Mouse (Mus musculus) hindbrain, embryonic 16.5 days (tissue): ENCODE data around the gene Cpped1. TPM values are rescaled to one million over a fixed set of nuclear protein-coding genes. Genes with fewer than 3 reads are reported as not detected.

ENCODE experiments used
- ATAC-seq: fragments of 200-750 bp; cut with Nextera tagmentation; 2 replicates; pipeline ENCODE4 v1.8.0; 2017; ENCODE audit warnings: moderate TSS enrichment, moderate library complexity
- H3K27ac ChIP-seq: fragments of 300-500 bp; sonication (generic); 2 replicates; pipeline ENCODE4 v1.5.1; 2014; ENCODE audit warnings: low read depth, mild to moderate bottlenecking, control low read depth, low read length, moderate library complexity
- H3K27me3 ChIP-seq: fragments of 300-500 bp; sonication (generic); replicated peaks from 2 replicates; pipeline ENCODE4 v1.6.1; 2014; ENCODE audit warnings: low read length; ENCODE audit not compliant: control insufficient read depth, insufficient read depth
- H3K36me3 ChIP-seq: fragments of 300-500 bp; sonication (generic); 2 replicates; pipeline ENCODE4 v1.6.1; 2014; ENCODE audit warnings: mild to moderate bottlenecking, low read length, moderate library complexity, mixed read lengths; ENCODE audit not compliant: control insufficient read depth, insufficient read depth
- H3K4me1 ChIP-seq: fragments of 300-500 bp; sonication (generic); 2 replicates; pipeline ENCODE4 v1.6.1; 2014; ENCODE audit warnings: low read depth, low read length; ENCODE audit not compliant: control insufficient read depth, insufficient read depth
- H3K4me2 ChIP-seq: fragments of 300-500 bp; sonication (generic); 2 replicates; pipeline ENCODE4 v1.6.1; 2014; ENCODE audit warnings: mild to moderate bottlenecking, low read length, control low read depth, moderate library complexity
- H3K4me3 ChIP-seq: fragments of 300-500 bp; sonication (generic); 2 replicates; pipeline ENCODE4 v1.5.1; 2014; ENCODE audit warnings: mild to moderate bottlenecking, low read length, control low read depth, moderate library complexity
- H3K9ac ChIP-seq: fragments of 300-500 bp; sonication (generic); 2 replicates; pipeline ENCODE4 v1.6.1; 2014; ENCODE audit warnings: low read depth, mild to moderate bottlenecking, control low read depth, low read length, moderate library complexity
- H3K9me3 ChIP-seq: fragments of 300-500 bp; sonication (generic); 2 replicates; pipeline ENCODE4 v1.6.1; 2014; ENCODE audit warnings: mild to moderate bottlenecking, low read length, moderate library complexity; ENCODE audit not compliant: control insufficient read depth
- WGBS: fragments of 180-500 bp; shearing (Covaris S2); extraction: QIAGEN DNeasy Blood & Tissue Kit; methylation state at CpG from one replicate; pipeline ENCODE4 v1.1.7; 2014; 5-methylcytosine and 5-hydroxymethylcytosine counted together
- polyA plus RNA-seq: library from polyadenylated mRNA; unstranded; fragments of >200 nt; fragmentation: Nextera tagmentation; extraction: Ambion mirVana; gene quantifications from 2 replicates; pipeline ENCODE4 v1.2.1, GENCODE M21; 2015

Gene Cpped1
- polyA plus RNA-seq, 1 experiment from 2014 or later, result 14.5 TPM

- Histone ChIP-seq H3K27ac (no peak overlapping the region), H3K9me3 (no peaks in the 10 kb centered on the region), H3K4me1 (peaks cover 8% of the 10 kb centered on the region), H3K4me2 (no peak overlapping the region), H3K4me3 (no peak overlapping the region), H3K27me3 (no peaks in the 10 kb centered on the region), H3K9ac (no peak overlapping the region), H3K36me3 (no peaks in the 10 kb centered on the region)
- no peak for ATAC-seq
- WGBS, result 84% methylated on average over 7 of the region's 7 CpGs
Measured at GRCm38 (mm10) chr16:11820791-11821190, 88.5 kb downstream of the Cpped1 start.

DNA sequence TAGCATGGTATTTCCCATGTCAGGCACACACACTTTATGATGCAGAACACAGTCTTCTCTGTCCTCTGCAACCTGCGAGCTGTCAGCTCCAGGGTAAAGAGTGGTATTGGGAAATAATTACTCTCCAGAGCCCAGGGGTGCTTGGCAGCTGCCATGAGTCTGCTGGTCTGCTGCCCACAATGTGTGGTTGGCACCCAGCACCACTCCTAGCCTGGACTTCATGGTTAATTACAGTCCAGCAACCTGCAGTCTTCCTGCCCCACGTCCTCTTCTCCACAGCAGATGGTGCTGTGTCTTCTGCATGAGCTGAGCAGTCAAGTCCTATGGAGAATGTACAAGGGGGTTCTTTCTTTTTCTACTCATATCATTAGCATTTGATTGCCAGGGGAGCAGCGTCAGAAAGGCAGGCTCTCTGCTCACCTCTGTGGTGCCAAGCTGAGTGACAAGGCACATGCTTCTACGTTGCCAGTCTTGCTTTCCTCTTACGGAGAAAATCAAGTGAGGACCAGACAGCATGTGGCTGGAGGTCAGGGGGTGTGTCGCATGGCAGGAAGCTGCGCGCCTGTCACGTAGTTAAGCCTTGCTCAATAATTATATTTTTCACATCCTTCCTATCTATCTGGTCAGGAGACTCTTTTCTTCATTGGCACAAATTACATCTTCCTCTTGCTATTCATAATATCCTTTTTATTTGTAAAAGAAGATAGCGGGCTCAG is 94.2 kb downstream of the Cpped1 start:
- H3K9me3 ChIP-seq, result no peaks in the 10 kb centered on the region
- peaks cover 7% of the 10 kb centered on the region for H3K4me1 ChIP-seq
- no peak overlapping the region for H3K4me3 ChIP-seq
- H3K4me2 ChIP-seq, result no peak overlapping the region
- no peaks in the 10 kb centered on the region for H3K36me3 ChIP-seq
- ATAC-seq, result peak; percentile 85
- no peak overlapping the region for H3K9ac ChIP-seq
- WGBS, result 45% methylated on average over 10 of the region's 10 CpGs
- H3K27ac ChIP-seq, result no peak overlapping the region
- no peaks in the 10 kb centered on the region for H3K27me3 ChIP-seq

DNA sequence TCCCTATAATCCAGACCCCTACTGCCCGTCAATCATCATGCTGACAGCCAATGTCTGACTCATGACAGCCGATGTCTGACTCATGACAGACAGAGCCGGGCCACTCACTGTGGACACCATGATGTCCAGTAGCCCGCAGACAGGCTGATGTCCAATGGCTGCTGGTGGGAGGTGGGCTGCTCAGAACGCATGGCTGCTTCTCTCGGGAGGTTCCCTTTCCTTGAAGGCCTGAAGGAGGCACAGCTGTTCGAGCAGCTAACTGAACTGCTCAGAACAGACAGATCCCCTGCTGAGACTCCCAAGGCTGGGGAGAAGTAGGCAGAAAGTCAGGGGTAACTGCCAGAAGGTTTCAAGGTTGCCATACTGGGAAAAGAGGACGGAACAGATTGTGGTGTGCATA is 97.1 kb downstream of the Cpped1 start:
- Histone ChIP-seq H3K27ac (no peak overlapping the region), H3K4me3 (no peak overlapping the region), H3K27me3 (no peaks in the 10 kb centered on the region), H3K9me3 (no peaks in the 10 kb centered on the region), H3K36me3 (no peaks in the 10 kb centered on the region), H3K4me2 (no peak overlapping the region), H3K4me1 (peaks cover 7% of the 10 kb centered on the region), H3K9ac (no peak overlapping the region)
- 70% methylated on average over 8 of the region's 8 CpGs for WGBS
- ATAC-seq, result no peak

GRCm38 (mm10) chr16:11809615-11810014 is 99.6 kb downstream of the Cpped1 start:
- no peak for ATAC-seq

DNA sequence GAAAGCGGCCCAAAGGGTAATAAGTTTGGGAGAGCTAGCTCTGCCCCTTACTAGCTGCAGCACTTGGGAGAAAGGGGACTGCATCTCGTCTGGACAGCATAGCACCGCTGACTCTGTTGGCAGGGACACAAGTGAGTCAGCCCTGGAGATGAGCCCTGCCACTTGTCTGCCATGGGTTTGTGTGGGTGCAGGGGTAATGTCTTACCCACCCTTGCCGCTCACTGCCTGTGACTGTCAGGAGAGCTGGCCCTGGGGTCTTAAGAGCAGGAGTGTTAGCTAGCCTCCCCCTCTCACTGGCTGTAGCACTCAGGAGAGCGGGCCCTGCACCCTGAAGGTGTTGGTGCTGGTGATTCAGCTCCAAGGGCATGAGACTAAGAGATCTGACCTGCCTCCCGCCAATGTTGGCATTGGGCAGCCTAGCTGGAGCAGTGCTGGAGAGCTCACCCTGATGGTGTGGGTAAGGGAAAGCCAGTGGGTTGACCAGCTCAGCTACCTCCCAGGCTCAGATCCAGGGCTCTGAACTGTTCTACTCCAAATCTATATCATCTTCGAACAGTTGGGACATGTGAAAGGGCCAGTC is 107.2 kb downstream of the Cpped1 start:
- 91% methylated on average over 7 of the region's 7 CpGs for WGBS
- H3K4me3 ChIP-seq, result no peak overlapping the region
- H3K4me2 ChIP-seq, result no peak overlapping the region
- no peaks in the 10 kb centered on the region for H3K9me3 ChIP-seq
- no peaks in the 10 kb centered on the region for H3K27me3 ChIP-seq
- no peak for ATAC-seq
- no peaks in the 10 kb centered on the region for H3K36me3 ChIP-seq
- H3K27ac ChIP-seq, result no peak overlapping the region
- H3K4me1 ChIP-seq, result no peaks in the 10 kb centered on the region
- no peak overlapping the region for H3K9ac ChIP-seq

More at GRCm38 (mm10) chr16:11809615-11810014, 99.6 kb downstream of the Cpped1 start:
- Histone ChIP-seq H3K4me3 (no peak overlapping the region), H3K27ac (no peak overlapping the region), H3K9ac (no peak overlapping the region), H3K4me2 (no peak overlapping the region), H3K4me1 (no peaks in the 10 kb centered on the region), H3K27me3 (no peaks in the 10 kb centered on the region), H3K36me3 (no peaks in the 10 kb centered on the region), H3K9me3 (no peaks in the 10 kb centered on the region)
- 51% methylated on average over 8 of the region's 8 CpGs for WGBS

- Histone ChIP-seq H3K27me3 (no peaks in the 10 kb centered on the region), H3K27ac (no peak overlapping the region), H3K4me1 (no peaks in the 10 kb centered on the region), H3K4me3 (no peak overlapping the region), H3K9ac (no peak overlapping the region), H3K36me3 (no peaks in the 10 kb centered on the region), H3K9me3 (no peaks in the 10 kb centered on the region), H3K4me2 (no peak overlapping the region)
- ATAC-seq, result no peak
- WGBS, result 80% methylated on average over 7 of the region's 7 CpGs
Measured at GRCm38 (mm10) chr16:11795758-11796460, 113.3 kb downstream of the Cpped1 start.

GRCm38 (mm10) chr16:11794628-11795027 is 114.6 kb downstream of the Cpped1 start:
- Histone ChIP-seq H3K4me3 (no peak overlapping the region), H3K4me1 (no peaks in the 10 kb centered on the region), H3K9me3 (no peaks in the 10 kb centered on the region), H3K36me3 (no peaks in the 10 kb centered on the region), H3K27me3 (no peaks in the 10 kb centered on the region), H3K4me2 (no peak overlapping the region), H3K27ac (no peak overlapping the region), H3K9ac (no peak overlapping the region)
- no peak for ATAC-seq
- WGBS, result 40% methylated on average over 4 of the region's 4 CpGs

- no peaks in the 10 kb centered on the region for H3K36me3 ChIP-seq
- no peak overlapping the region for H3K9ac ChIP-seq
- H3K9me3 ChIP-seq, result no peaks in the 10 kb centered on the region
- WGBS, result 31% methylated on average over 2 of the region's 2 CpGs
- no peak for ATAC-seq
- H3K4me2 ChIP-seq, result no peak overlapping the region
- H3K27me3 ChIP-seq, result no peaks in the 10 kb centered on the region
- no peak overlapping the region for H3K27ac ChIP-seq
- H3K4me3 ChIP-seq, result no peak overlapping the region
- H3K4me1 ChIP-seq, result no peaks in the 10 kb centered on the region
Measured at GRCm38 (mm10) chr16:11793391-11793790, 115.9 kb downstream of the Cpped1 start.

- no peaks in the 10 kb centered on the region for H3K36me3 ChIP-seq
Measured at GRCm38 (mm10) chr16:11790476-11790875, 118.8 kb downstream of the Cpped1 start.

More at GRCm38 (mm10) chr16:11790476-11790875, 118.8 kb downstream of the Cpped1 start:
- Histone ChIP-seq H3K4me1 (no peaks in the 10 kb centered on the region), H3K27ac (no peak overlapping the region), H3K4me3 (no peak overlapping the region), H3K27me3 (no peaks in the 10 kb centered on the region), H3K9ac (no peak overlapping the region), H3K9me3 (no peaks in the 10 kb centered on the region), H3K4me2 (no peak overlapping the region)
- WGBS, result 93% methylated on average over 3 of the region's 3 CpGs
- no peak for ATAC-seq
